Mouse (Mus musculus) intestine, embryonic 14.5 days (tissue): ENCODE data around the gene Nck1. TPM values are rescaled to one million over a fixed set of nuclear protein-coding genes. Genes with fewer than 3 reads are reported as not detected.
A peak's percentile ranks its signal among the peaks of the same experiment; 100 is the strongest.

Experiments
- ATAC-seq: fragments of 200-750 bp; cut with Nextera tagmentation; replicated peaks from 2 replicates; pipeline ENCODE4 v1.8.0; 2017; ENCODE audit warnings: low read depth, moderate number of reproducible peaks, moderate TSS enrichment, moderate library complexity; ENCODE audit not compliant: low FRiP score, low TSS enrichment
- DNase-seq: peaks from one replicate; pipeline ENCODE4 v3.0.0-alpha.2; 2018; ENCODE audit warnings: low spot score
- H3K27ac ChIP-seq: fragments of 300-500 bp; sonication (generic); 2 replicates; pipeline ENCODE4 v1.5.1; 2014; ENCODE audit warnings: low read depth, mild to moderate bottlenecking, control low read depth
- H3K27me3 ChIP-seq: fragments of 300-500 bp; sonication (generic); replicated peaks from 2 replicates; pipeline ENCODE4 v1.6.1; 2014; ENCODE audit warnings: low read length, control low read depth; ENCODE audit not compliant: control insufficient read depth, insufficient read depth
- H3K36me3 ChIP-seq: fragments of 300-500 bp; sonication (generic); 2 replicates; pipeline ENCODE4 v1.6.1; 2014; ENCODE audit warnings: low read length, control low read depth; ENCODE audit not compliant: control insufficient read depth, insufficient read depth
- H3K4me1 ChIP-seq: fragments of 300-500 bp; sonication (generic); replicated peaks from 2 replicates; pipeline ENCODE4 v1.6.1; 2014; ENCODE audit warnings: low read length, control low read depth, mixed read lengths; ENCODE audit not compliant: control insufficient read depth, insufficient read depth
- H3K4me2 ChIP-seq: fragments of 300-500 bp; sonication (generic); 2 replicates; pipeline ENCODE4 v1.6.1; 2014; ENCODE audit warnings: low read length
- H3K4me3 ChIP-seq: fragments of 300-500 bp; sonication (generic); 2 replicates; pipeline ENCODE4 v1.5.1; 2014; ENCODE audit warnings: low read depth, low read length, control low read depth, mixed read lengths
- H3K9ac ChIP-seq: fragments of 300-500 bp; sonication (generic); 2 replicates; pipeline ENCODE4 v1.6.1; 2014; ENCODE audit warnings: mild to moderate bottlenecking, low read length
- H3K9me3 ChIP-seq: fragments of 300-500 bp; sonication (generic); 2 replicates; pipeline ENCODE4 v1.6.1; 2016; ENCODE audit warnings: low read length, control low read depth; ENCODE audit not compliant: control insufficient read depth
- WGBS: fragments of 180-500 bp; shearing (Covaris S2); extraction: QIAGEN DNeasy Blood & Tissue Kit; methylation state at CpG from one replicate; pipeline ENCODE4 v1.1.7; 2014; 5-methylcytosine and 5-hydroxymethylcytosine counted together
- polyA plus RNA-seq: library from polyadenylated mRNA; unstranded; fragments of >200 nt; fragmentation: Nextera tagmentation; extraction: Ambion mirVana; gene quantifications from 2 replicates; pipeline ENCODE4 v1.2.1, GENCODE M21; 2014

Nck1 gene
- polyA plus RNA-seq, 1 experiment from 2014 or later = 57.2 TPM

DNA sequence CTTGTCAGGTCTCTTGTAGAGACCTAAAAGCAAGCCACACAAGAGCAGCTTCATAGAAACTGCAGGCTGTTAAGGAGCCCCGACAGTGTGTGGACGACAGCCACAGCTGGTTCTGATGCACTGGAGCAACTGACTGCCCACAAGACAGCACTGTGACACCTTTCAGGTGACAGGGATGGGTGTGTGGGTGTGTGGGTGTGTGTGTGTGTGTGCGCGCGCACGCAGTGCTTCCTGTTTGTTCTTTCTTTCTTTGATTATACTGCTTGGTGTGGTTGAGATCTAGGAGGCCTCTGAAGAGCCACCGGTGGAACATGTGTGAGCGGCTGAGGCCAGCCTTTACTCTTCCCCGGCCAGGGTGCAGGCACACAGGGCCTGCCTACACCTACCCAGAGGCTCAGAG lies 85.7 kb downstream of the Nck1 start:
- Histone ChIP-seq H3K4me1 (no peaks in the 10 kb centered on the region), H3K9ac (no peak overlapping the region), H3K27me3 (no peaks in the 10 kb centered on the region), H3K4me2 (no peak overlapping the region), H3K9me3 (no peaks in the 10 kb centered on the region), H3K36me3 (peaks cover 8% of the 10 kb centered on the region; the same call in 1 of the 2 replicates), H3K4me3 (no peak overlapping the region), H3K27ac (no peak overlapping the region)
- ATAC-seq = no peak
- 93% methylated on average over 9 of the region's 9 CpGs for WGBS
- no peak for DNase-seq

DNA sequence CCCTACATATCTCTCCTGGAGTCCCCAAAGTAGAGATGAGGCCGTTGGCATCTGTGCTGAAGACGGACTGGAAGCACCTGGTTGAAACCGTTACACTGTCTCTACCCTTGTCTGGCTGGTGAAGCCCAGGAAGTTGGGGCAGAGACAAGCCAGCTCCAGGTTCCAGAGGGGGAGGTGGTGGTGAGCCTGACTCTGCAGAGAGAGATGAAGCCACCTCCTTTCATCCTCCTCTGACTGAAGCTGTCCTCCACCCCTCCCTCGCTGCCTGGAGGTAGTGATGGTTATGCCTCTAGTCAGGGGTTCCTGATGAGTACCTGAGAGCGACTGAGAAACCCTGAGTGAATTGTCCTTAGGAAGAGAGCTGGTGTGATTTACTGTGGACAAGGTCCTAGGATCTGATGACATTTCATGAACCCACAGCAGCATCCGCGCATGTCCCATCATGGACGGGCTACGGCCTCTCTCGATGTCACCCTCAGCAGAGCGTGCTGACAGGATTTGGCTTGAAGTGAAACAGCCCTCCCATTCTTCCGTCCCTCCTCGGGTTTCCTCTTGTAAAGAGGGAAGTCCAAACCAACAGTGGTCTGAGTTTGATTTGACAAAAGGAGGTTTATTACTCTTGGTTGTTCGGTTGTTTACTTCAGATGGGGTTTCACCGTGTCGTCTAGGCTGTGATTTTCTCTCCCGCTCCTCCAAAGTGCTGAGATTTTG lies 87.8 kb downstream of the Nck1 start:
- Histone ChIP-seq H3K4me2 (no peak overlapping the region), H3K27me3 (no peaks in the 10 kb centered on the region), H3K27ac (no peak overlapping the region), H3K4me3 (no peak overlapping the region), H3K9ac (no peak overlapping the region), H3K36me3 (peaks cover 8% of the 10 kb centered on the region; the same call in 1 of the 2 replicates), H3K4me1 (no peaks in the 10 kb centered on the region), H3K9me3 (no peaks in the 10 kb centered on the region)
- 70% methylated on average over 17 of the region's 17 CpGs for WGBS
- ATAC-seq = no peak
- no peak for DNase-seq

DNA sequence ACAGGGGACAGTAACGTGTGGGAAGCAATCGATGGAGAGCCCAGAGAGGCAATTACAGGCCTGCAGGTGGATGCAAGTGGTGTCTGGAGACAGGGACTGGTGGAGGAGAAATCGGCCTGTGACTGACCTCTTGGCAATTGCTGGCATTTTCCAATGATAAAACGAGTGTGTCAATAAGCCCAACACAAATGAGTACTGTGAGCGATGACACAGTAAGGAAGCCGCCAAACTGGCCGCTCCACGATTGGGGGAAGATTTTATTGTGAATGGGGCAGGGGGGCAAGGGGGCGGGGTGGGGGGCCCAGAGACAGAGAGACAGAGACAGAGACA lies 91.3 kb downstream of the Nck1 start:
- H3K27me3 ChIP-seq = no peaks in the 10 kb centered on the region
- DNase-seq = no peak
- H3K9me3 ChIP-seq = no peaks in the 10 kb centered on the region
- peak overlapping the region; percentile 40 for H3K4me3 ChIP-seq
- H3K27ac ChIP-seq = no peak overlapping the region
- no peak for ATAC-seq
- no peaks in the 10 kb centered on the region for H3K4me1 ChIP-seq
- peak overlapping the region; percentile 47 for H3K9ac ChIP-seq
- 16% methylated on average over 9 of the region's 9 CpGs for WGBS
- peaks cover 8% of the 10 kb centered on the region; the same call in 1 of the 2 replicates for H3K36me3 ChIP-seq
- H3K4me2 ChIP-seq = peak overlapping the region; percentile 85

DNA sequence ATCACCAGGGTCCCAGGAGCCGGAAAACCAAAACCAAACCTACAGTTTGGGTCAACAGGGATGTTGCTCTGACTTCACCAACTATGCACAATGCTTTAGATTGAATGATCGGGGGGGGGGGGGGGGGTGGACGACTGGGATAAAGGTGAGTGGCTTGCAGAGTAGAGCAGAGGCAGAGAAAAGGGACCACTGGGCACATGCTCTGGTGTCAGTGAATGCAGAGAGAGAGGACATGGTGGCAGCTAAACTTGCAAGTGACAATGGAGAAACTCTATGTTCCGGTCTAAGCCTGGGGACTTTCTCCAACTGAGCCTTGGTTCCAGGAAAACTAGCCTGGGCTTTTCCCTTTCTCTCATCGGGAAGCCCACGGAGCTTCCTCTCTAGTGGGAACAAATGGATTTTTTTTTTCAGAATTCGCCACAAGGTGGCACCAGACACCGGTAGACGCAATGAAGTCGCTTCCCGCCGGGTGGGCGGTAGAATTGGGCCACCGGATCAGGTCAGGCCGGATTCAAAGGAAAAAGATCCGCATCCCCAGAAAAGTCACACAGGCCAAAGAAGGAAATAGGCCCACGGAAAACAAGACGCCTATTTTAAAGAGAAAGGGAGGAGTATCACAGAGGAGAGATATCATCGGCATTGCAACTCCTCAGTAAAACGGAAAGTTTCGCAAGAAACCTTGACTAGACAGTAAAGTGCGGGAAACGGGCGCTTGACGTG lies 91.8 kb downstream of the Nck1 start:
- no peaks in the 10 kb centered on the region for H3K4me1 ChIP-seq
- no peak overlapping the region for H3K27ac ChIP-seq
- peak overlapping the region; percentile 85 for H3K4me2 ChIP-seq
- H3K36me3 ChIP-seq = peaks cover 8% of the 10 kb centered on the region; the same call in 1 of the 2 replicates
- WGBS = 9% methylated on average over 25 of the region's 25 CpGs
- peak overlapping the region; percentile 47 for H3K9ac ChIP-seq
- DNase-seq (peak; percentile 88), ATAC-seq (peak; percentile 30; the same call in 1 of the 2 replicates)
- no peaks in the 10 kb centered on the region for H3K27me3 ChIP-seq
- H3K9me3 ChIP-seq = no peaks in the 10 kb centered on the region
- H3K4me3 ChIP-seq = peak overlapping the region; percentile 40

DNA sequence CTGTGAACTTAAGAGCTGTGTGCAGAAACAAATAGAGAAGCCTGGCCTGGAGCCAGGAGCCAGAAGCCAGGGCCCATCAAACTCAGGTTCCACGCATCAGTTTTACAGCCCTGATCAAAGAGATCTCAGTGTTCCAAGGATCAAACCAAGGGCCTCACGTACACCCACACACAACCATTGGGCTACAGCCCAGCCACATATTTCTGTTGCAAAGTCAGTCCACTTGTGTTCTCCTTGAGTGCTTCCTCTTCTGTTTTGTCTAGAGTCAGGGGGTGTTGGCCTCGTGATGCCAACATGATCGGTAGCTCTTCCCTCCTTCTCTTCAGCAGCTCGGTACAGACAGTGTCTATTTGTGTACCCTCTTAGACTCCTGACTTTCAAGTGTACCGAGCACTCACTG lies 93.5 kb downstream of the Nck1 start:
- ATAC-seq (no peak), DNase-seq (no peak)
- H3K4me2 ChIP-seq = no peak overlapping the region
- no peaks in the 10 kb centered on the region for H3K4me1 ChIP-seq
- WGBS = 54% methylated on average over 6 of the region's 6 CpGs
- H3K27ac ChIP-seq = no peak overlapping the region
- no peaks in the 10 kb centered on the region for H3K27me3 ChIP-seq
- H3K9ac ChIP-seq = no peak overlapping the region
- no peaks in the 10 kb centered on the region for H3K36me3 ChIP-seq
- H3K4me3 ChIP-seq = no peak overlapping the region
- no peaks in the 10 kb centered on the region for H3K9me3 ChIP-seq

DNA sequence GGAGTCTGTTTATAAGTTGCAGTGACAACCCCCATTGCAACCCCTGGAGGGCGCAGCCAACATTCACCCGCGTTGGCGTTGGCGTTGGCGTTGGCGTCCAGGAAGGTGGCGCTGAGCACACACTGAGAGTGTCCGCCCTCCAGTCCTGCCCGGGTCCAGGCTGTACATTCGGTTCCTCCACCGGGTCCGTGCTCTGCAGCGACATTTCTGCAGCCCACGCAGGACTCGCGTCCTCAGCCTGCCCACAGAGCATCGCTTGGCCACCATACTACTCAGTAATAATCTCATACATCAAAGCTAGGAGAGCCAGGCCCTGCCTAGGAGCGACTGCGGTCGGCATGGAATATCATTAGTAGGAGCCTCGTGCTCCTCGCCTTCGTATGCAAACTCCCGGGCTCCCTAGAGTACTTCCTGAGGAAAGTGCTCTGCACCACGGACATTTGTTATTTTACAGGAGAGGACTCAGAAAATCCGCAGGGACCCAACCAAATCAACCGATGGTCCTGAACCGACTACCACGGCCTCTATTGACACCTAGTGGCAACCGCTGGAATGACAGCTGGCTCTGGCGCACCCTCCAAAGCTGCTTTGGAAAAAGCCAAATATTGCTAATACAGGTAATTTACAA lies 99.8 kb downstream of the Nck1 start:
- under 1% methylated on average over 32 of the region's 32 CpGs for WGBS
- peak overlapping the region; percentile 50 for H3K4me3 ChIP-seq
- no peak overlapping the region for H3K27ac ChIP-seq
- ATAC-seq (peak; percentile 80), DNase-seq (peak; percentile 95)
- H3K4me1 ChIP-seq = 0 out of 2 replicates have a peak, but pooled peaks cover 3% of the 10 kb centered on the region
- H3K27me3 ChIP-seq = no peaks in the 10 kb centered on the region
- no peaks in the 10 kb centered on the region for H3K9me3 ChIP-seq
- peak overlapping the region; percentile 37; the same call in 1 of the 2 replicates for H3K9ac ChIP-seq
- no peaks in the 10 kb centered on the region for H3K36me3 ChIP-seq
- H3K4me2 ChIP-seq = peak overlapping the region; percentile 88

Other genes with a start within 250 kb of the Nck1 start
- 1.5 and 1.6 TPM in 2 replicates for gene Il20rb, start 59.3 kb downstream of the Nck1 start, polyA plus RNA-seq
- gene Slc35g2, start 25.0 kb upstream of the Nck1 start, polyA plus RNA-seq = 4.4 and 5.3 TPM in 2 replicates
- gene Stag1, start 51.7 kb upstream of the Nck1 start, polyA plus RNA-seq = 45.4 and 51.7 TPM in 2 replicates